Mouse (Mus musculus) limb, embryonic 15.5 days (tissue): Measurements from ENCODE around the gene Lrrc32. TPM values are rescaled to one million over a fixed set of nuclear protein-coding genes. Genes with fewer than 3 reads are reported as not detected.

ENCODE experiments used
- ATAC-seq: fragments of 200-750 bp; cut with Nextera tagmentation; 2 replicates; pipeline ENCODE4 v1.8.0; 2017; ENCODE audit warnings: low read depth, moderate TSS enrichment; ENCODE audit not compliant: insufficient number of reproducible peaks, low FRiP score, low TSS enrichment
- H3K27ac ChIP-seq: fragments of 300-500 bp; sonication (generic); 2 replicates; pipeline ENCODE4 v1.5.1; 2015; ENCODE audit warnings: moderate library complexity, mild to moderate bottlenecking, inconsistent platforms
- H3K27me3 ChIP-seq: fragments of 300-500 bp; sonication (generic); 2 replicates; pipeline ENCODE4 v1.6.1; 2015; ENCODE audit warnings: inconsistent platforms
- H3K36me3 ChIP-seq: fragments of 300-500 bp; sonication (generic); 2 replicates; pipeline ENCODE4 v1.6.1; 2015; ENCODE audit warnings: inconsistent platforms
- H3K4me1 ChIP-seq: fragments of 300-500 bp; sonication (generic); 2 replicates; pipeline ENCODE4 v1.6.1; 2015; ENCODE audit warnings: inconsistent platforms
- H3K4me2 ChIP-seq: fragments of 300-500 bp; sonication (generic); 2 replicates; pipeline ENCODE4 v1.6.1; 2015; ENCODE audit warnings: mild to moderate bottlenecking, inconsistent platforms
- H3K4me3 ChIP-seq: fragments of 300-500 bp; sonication (generic); 2 replicates; pipeline ENCODE4 v1.5.1; 2015; ENCODE audit warnings: mild to moderate bottlenecking, inconsistent platforms
- H3K9ac ChIP-seq: fragments of 300-500 bp; sonication (generic); 2 replicates; pipeline ENCODE4 v1.6.1; 2015; ENCODE audit warnings: inconsistent platforms
- H3K9me3 ChIP-seq: fragments of 300-500 bp; sonication (generic); 2 replicates; pipeline ENCODE4 v1.6.1; 2016; ENCODE audit warnings: inconsistent platforms
- WGBS: fragments of 180-500 bp; shearing (Covaris S2); methylation state at CpG from one replicate; pipeline ENCODE4 v1.1.7; 2015; 5-methylcytosine and 5-hydroxymethylcytosine counted together
- polyA plus RNA-seq: library from polyadenylated mRNA; unstranded; fragments of >200 nt; fragmentation: Nextera tagmentation; extraction: Ambion mirVana; gene quantifications from 2 replicates; pipeline ENCODE4 v1.2.1, GENCODE M21; 2015

Lrrc32 gene
- polyA plus RNA-seq, 1 experiment from 2014 or later = 8.8 TPM

DNA sequence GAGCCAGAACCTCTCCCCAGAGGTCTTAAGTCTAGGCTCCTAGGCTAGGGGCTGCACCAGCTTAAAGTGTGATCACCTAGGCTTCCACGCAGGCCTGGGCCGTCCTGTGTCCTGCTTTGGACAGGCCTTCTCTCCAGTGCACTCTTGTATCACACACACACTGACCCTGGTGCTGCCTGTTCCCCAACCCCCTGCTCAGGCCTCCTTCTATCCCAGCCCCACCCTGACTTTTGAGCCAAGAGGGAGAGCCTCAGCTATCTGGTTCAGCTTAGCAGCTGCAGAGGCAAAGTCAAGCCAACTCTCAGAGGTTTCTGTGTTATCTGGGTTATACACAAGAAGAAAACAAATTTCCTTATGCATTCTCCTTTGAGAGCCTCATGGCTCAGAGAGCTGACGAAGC is 11.4 kb downstream of the Lrrc32 start:
- Histone ChIP-seq H3K4me1 (peaks cover 74% of the 10 kb centered on the region), H3K9ac (no peak overlapping the region), H3K4me3 (no peak overlapping the region), H3K9me3 (no peaks in the 10 kb centered on the region), H3K27me3 (0 out of 2 replicates have a peak, but pooled peaks cover 3% of the 10 kb centered on the region), H3K27ac (peak overlapping the region; percentile 71), H3K4me2 (no peak overlapping the region), H3K36me3 (peaks cover 10% of the 10 kb centered on the region; the same call in 1 of the 2 replicates)
- no peak; the same call in 1 of the 2 replicates for ATAC-seq
- WGBS = 79% methylated on average over 3 of the region's 3 CpGs

DNA sequence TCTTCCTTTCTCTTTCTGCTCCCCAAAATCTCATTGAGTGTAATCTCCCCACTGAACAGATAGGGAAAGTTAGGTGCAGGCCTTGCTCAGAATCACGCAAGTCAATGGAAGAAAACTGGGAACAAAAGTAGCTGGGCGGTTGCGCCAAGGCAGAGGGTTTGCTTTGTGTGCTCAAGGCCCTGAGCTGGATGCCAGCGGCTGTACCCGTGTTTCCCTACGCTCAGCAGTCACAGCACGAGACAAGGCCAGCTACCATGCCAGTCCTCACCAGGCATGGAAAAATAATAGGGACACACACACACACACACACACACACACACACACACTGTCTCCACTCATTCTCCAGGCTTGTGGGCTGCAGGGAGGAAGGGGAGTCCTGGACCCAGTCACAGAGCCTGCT is 12.0 kb downstream of the Lrrc32 start:
- no peak for ATAC-seq
- peaks cover 72% of the 10 kb centered on the region for H3K4me1 ChIP-seq
- H3K9me3 ChIP-seq = no peaks in the 10 kb centered on the region
- H3K4me3 ChIP-seq = no peak overlapping the region
- 0 out of 2 replicates have a peak, but pooled peaks cover 3% of the 10 kb centered on the region for H3K27me3 ChIP-seq
- H3K27ac ChIP-seq = peak overlapping the region; percentile 71
- peaks cover 10% of the 10 kb centered on the region; the same call in 1 of the 2 replicates for H3K36me3 ChIP-seq
- H3K9ac ChIP-seq = no peak overlapping the region
- 91% methylated on average over 7 of the region's 7 CpGs for WGBS
- H3K4me2 ChIP-seq = no peak overlapping the region

DNA sequence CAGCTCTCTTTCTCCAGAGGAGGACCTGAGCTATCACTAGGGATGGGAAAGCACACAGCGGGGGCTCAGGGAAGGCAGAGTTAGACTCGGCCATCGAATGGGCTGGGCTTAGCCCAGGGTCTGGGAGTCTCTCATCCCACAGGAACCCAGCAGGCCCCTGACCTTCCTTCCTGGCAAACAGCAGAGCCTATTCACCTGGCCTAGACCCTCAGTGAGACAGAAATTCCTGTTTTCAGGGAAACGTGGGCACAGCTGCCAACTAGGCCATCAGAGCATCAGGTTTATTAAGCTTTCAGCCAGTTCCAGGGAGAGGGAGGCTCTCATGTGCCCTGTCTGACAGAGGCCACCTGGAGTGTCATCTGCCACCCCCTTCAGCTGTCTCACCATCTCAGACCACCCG is 13.8 kb downstream of the Lrrc32 start:
- ATAC-seq = no peak
- Histone ChIP-seq H3K4me3 (no peak overlapping the region), H3K9ac (no peak overlapping the region), H3K4me2 (no peak overlapping the region), H3K4me1 (peaks cover 60% of the 10 kb centered on the region), H3K27me3 (0 out of 2 replicates have a peak, but pooled peaks cover 3% of the 10 kb centered on the region), H3K36me3 (peaks cover 10% of the 10 kb centered on the region; the same call in 1 of the 2 replicates), H3K9me3 (no peaks in the 10 kb centered on the region), H3K27ac (no peak overlapping the region)
- 42% methylated on average over 5 of the region's 5 CpGs for WGBS

DNA sequence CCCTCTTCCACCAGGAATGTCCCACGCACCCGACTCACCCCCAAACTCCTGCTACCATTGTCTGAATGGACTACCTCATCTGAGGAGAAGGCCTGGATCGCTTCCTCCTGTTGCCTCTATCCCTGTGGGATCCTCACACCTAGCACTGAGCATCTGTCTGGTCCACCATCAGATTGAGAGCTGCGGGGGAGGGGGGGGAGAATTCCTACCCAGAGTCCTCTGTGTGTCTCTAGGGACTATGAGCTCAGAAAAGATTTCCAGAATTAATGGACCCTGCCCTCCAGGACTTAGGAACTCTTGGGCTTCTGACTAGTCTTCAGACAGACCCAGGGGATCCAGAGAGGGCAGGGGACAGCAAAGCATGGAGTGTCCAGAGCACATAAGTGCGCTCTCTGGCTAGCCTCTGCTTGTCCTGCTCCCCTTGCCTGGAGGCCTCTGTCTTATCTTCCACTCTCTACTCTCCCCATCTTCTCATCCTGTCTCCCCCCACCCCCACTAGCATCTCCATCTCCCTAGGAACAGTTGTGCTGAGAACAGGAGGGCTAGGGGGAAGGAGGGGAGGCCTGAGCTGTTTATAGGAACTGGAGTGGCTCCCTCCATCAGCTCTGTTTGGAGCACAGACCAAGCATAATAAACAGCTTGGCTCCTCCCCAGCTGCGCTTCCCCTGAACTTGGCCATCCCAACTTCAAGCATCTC is 15.0 kb downstream of the Lrrc32 start:
- Histone ChIP-seq H3K36me3 (no peaks in the 10 kb centered on the region), H3K4me3 (no peak overlapping the region), H3K27ac (peak overlapping the region; percentile 59), H3K4me2 (no peak overlapping the region), H3K4me1 (peaks cover 54% of the 10 kb centered on the region), H3K9ac (no peak overlapping the region), H3K27me3 (0 out of 2 replicates have a peak, but pooled peaks cover 3% of the 10 kb centered on the region), H3K9me3 (no peaks in the 10 kb centered on the region)
- 58% methylated on average over 6 of the region's 6 CpGs for whole genome bisulfite sequencing
- peak; percentile 59; the same call in 1 of the 2 replicates for ATAC-seq

GRCm38 (mm10) chr7:98504726-98505314 is 15.7 kb downstream of the Lrrc32 start:
- Histone ChIP-seq H3K9ac (no peak overlapping the region), H3K4me3 (no peak overlapping the region), H3K9me3 (no peaks in the 10 kb centered on the region), H3K36me3 (no peaks in the 10 kb centered on the region), H3K27ac (peak overlapping the region; percentile 38; the same call in 1 of the 2 replicates), H3K4me1 (peaks cover 47% of the 10 kb centered on the region), H3K27me3 (no peaks in the 10 kb centered on the region), H3K4me2 (no peak overlapping the region)
- no peak for ATAC-seq
- WGBS = 32% methylated on average over 5 of the region's 5 CpGs

- Histone ChIP-seq H3K4me3 (no peak overlapping the region), H3K9me3 (no peaks in the 10 kb centered on the region), H3K27me3 (no peaks in the 10 kb centered on the region), H3K9ac (no peak overlapping the region), H3K27ac (no peak overlapping the region), H3K4me1 (peaks cover 38% of the 10 kb centered on the region), H3K36me3 (no peaks in the 10 kb centered on the region), H3K4me2 (no peak overlapping the region)
- ATAC-seq = no peak
- 47% methylated on average over 3 of the region's 3 CpGs for WGBS
Observed at GRCm38 (mm10) chr7:98505664-98506063, 16.6 kb downstream of the Lrrc32 start.

DNA sequence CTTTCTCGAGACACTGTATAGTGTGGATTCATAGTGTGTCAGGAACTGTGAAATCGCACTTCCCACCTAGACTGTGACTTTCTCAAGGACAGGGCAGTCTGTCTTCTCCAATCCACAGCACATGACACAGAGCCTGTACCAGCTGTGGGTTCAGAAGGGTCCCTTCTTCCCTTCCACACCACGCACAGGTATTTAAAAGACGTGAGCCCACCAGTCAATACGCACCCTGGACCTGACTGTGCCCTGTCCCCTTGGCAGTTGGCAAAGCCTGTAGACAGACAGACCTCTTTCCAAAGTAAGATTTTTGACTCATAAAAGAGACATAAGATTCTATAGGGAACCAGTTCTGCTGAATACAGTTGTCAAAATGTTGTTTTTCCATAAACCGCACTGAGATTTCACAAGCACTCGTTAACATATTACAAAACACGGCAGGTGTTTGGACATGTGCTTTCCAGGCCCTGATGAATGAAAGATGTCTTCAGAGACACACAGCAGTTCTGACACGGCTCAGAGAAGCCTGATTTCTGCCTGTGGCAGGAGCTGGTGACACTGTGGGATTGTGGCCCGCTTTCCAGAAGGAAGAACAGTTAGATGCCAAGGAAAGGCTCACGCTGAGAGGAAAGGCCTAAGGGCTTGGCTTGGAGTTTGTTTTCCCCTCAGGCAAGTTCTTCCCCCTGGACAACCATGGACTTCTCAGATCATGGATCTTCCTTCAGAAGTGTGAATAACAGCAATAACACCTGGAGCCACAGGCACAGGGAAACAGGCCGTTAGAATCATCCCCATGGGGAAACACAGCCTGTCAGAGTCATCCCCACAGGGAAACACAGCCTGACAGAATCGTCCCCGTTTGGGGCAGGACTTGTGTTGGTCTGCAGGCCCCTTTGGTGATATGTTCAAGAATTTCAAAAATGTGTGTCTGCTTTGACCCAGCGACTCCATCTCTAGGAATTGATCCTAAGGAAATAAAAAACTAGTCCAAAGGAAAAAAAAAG is 22.2 kb downstream of the Lrrc32 start:
- H3K27ac ChIP-seq = no peak overlapping the region
- WGBS = 45% methylated on average over 15 of the region's 15 CpGs
- H3K4me2 ChIP-seq = no peak overlapping the region
- no peak overlapping the region for H3K4me3 ChIP-seq
- H3K4me1 ChIP-seq = peaks cover 8% of the 10 kb centered on the region
- no peak for ATAC-seq
- no peak overlapping the region for H3K9ac ChIP-seq
- H3K27me3 ChIP-seq = no peaks in the 10 kb centered on the region
- H3K36me3 ChIP-seq = no peaks in the 10 kb centered on the region
- H3K9me3 ChIP-seq = no peaks in the 10 kb centered on the region

GRCm38 (mm10) chr7:98513251-98513650 is 24.2 kb downstream of the Lrrc32 start:
- Histone ChIP-seq H3K9me3 (no peaks in the 10 kb centered on the region), H3K36me3 (no peaks in the 10 kb centered on the region), H3K4me1 (peaks cover 8% of the 10 kb centered on the region), H3K9ac (no peak overlapping the region), H3K4me2 (no peak overlapping the region), H3K27ac (no peak overlapping the region), H3K4me3 (no peak overlapping the region), H3K27me3 (no peaks in the 10 kb centered on the region)
- 69% methylated on average over 3 of the region's 3 CpGs for WGBS
- ATAC-seq = no peak

- H3K4me1 ChIP-seq = peaks cover 42% of the 10 kb centered on the region
- no peaks in the 10 kb centered on the region for H3K9me3 ChIP-seq
- peak overlapping the region; percentile 89 for H3K27ac ChIP-seq
- no peak overlapping the region for H3K9ac ChIP-seq
- no peak overlapping the region for H3K4me2 ChIP-seq
- no peak overlapping the region for H3K4me3 ChIP-seq
- no peaks in the 10 kb centered on the region for H3K36me3 ChIP-seq
- H3K27me3 ChIP-seq = no peaks in the 10 kb centered on the region
- ATAC-seq = no peak
- 66% methylated on average over 5 of the region's 5 CpGs for WGBS
Observed at GRCm38 (mm10) chr7:98522576-98522975, 33.5 kb downstream of the Lrrc32 start.

- H3K36me3 ChIP-seq = no peaks in the 10 kb centered on the region
- H3K27ac ChIP-seq = peak overlapping the region; percentile 89
- no peak overlapping the region for H3K4me3 ChIP-seq
- H3K9ac ChIP-seq = no peak overlapping the region
- H3K4me1 ChIP-seq = peaks cover 42% of the 10 kb centered on the region
- ATAC-seq = peak; percentile 63
- H3K4me2 ChIP-seq = peak overlapping the region; percentile 8; the same call in 1 of the 2 replicates
- 45% methylated on average over 8 of the region's 8 CpGs for whole genome bisulfite sequencing
- no peaks in the 10 kb centered on the region for H3K9me3 ChIP-seq
- no peaks in the 10 kb centered on the region for H3K27me3 ChIP-seq
Observed at GRCm38 (mm10) chr7:98523070-98523812, 34.2 kb downstream of the Lrrc32 start.

- no peak overlapping the region for H3K9ac ChIP-seq
- ATAC-seq = peak; percentile 73
Observed at GRCm38 (mm10) chr7:98523813-98524361, 34.8 kb downstream of the Lrrc32 start.

More at GRCm38 (mm10) chr7:98523813-98524361, 34.8 kb downstream of the Lrrc32 start:
- H3K27ac ChIP-seq = peak overlapping the region; percentile 89
- no peaks in the 10 kb centered on the region for H3K27me3 ChIP-seq
- H3K9me3 ChIP-seq = no peaks in the 10 kb centered on the region
- H3K4me1 ChIP-seq = peaks cover 42% of the 10 kb centered on the region
- WGBS = under 1% methylated on average over 7 of the region's 7 CpGs
- H3K4me3 ChIP-seq = no peak overlapping the region
- H3K36me3 ChIP-seq = no peaks in the 10 kb centered on the region
- H3K4me2 ChIP-seq = 0 out of 2 replicates have a peak overlapping the region, but pooled peaks have one; percentile 5
